14 mouse cellular contexts compared by ENCODE assay signal in the genomic region with DNA sequence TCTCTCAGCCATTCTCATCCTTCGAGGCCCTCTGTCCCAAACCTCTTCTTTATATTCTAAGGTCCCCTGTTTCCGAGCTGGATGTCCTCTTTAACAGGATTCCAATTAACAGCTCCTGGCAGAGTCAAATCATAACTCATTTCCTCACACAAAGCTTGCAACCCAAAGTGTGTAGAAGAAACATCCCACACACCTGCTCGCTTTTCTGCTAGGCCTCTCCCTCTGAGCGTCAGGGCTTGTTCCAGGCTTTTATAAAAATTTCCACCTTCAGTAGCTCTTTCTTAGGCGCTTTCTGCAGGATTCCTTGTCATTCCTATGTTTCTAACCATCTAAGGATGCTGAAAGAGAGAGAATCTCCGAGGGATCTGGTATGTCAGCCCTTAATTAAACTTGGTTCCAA.
"Had no signal": no experiment of that assay in that cellular context is flagged by ENCODE, and none has a peak within 500 bp of the region (broad histone marks: within the 10 kb centered on the region; RNA-seq: fewer than 3 reads in every experiment).

No protein-coding gene starts in this region.

- H3K27ac ChIP-seq: left cerebral cortex, adult 2 months; liver, embryonic 13.5 days had no signal

- H3K4me1 ChIP-seq: liver, embryonic 13.5 days had no signal

- H3K4me3 ChIP-seq: left cerebral cortex, adult 2 months; liver, embryonic 13.5 days had no signal

- H3K4me2 ChIP-seq: liver, embryonic 13.5 days; midbrain, embryonic 11.5 days had no signal

- H3K27me3 ChIP-seq: liver, embryonic 13.5 days had no signal

- H3K36me3 ChIP-seq: liver, embryonic 13.5 days had no signal

- DNase-seq: kidney, adult 9 months; kidney, postnatal 14 days; kidney, postnatal 4 days; layer of hippocampus, postnatal 36 days; liver, embryonic 13.5 days; lung, adult 2 months; lung, postnatal 14 days; lung, postnatal 4 days; midbrain, embryonic 14.5 days; thymus, adult 2 months; thymus, postnatal 14 days; thymus, postnatal 4 days had no signal

- H3K9ac ChIP-seq: liver, embryonic 13.5 days had no signal
